Mouse (Mus musculus): Measurements from ENCODE around the gene Dpysl4. TPM values are rescaled to one million over a fixed set of nuclear protein-coding genes. Genes with fewer than 3 reads are reported as not detected.

Gene Dpysl4
- polyA plus RNA-seq, 1 experiment: 0.58 TPM

DNA sequence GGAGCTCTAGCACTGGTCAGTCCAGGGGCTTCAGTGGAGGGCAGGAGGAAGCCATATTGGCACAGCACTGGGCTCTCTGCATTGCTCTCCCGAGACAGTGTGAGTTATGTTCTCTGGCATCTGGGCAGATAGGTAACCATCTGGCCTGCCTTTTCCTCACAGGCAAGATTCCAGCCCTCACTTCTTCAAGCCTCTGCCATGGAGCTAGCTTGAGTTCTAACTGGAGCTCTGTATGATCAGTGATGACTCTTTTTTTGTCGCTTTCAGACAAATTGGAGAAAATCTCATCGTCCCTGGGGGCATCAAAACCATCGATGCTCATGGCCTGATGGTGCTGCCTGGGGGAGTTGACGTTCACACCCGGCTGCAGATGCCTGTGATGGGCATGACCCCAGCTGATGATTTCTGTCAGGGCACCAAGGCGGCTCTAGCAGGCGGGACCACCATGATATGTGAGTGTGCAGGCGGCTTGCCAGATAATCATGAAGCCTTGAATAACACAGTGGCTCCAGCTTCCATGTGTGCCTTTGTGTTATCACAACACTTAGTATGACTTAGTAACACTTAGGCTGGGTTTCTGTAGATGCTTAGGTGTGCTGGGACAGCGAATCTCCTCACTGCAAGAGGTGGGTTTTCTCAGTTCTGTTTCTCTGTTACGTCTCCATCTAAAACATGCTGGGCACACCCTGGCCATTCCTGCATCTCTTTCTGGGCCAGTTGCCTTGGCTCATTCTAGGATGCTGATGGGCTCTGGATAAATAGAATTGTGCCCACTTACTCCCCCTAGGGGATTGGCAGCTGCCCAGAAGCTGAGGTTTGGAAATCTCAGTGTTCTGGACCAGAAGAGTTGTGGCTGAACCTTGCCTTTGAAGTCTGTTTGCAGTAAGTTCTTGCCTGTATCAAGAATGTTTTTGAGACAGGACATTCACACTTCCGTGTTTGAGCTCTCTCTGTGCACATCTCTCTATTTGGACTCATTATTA is 4.4 kb downstream of the Dpysl4 start:
- H3K4me1 ChIP-seq (ENCODE audit: control insufficient read depth, insufficient read depth, insufficient read length, low read length): peaks cover 4% of the 10 kb centered on the region; the same call in 1 of the 2 replicates
- H3K27ac ChIP-seq (ENCODE audit: insufficient read depth, low read depth, low read length): no peak overlapping the region
- peaks cover 20% of the 10 kb centered on the region for H3K27me3 ChIP-seq (ENCODE audit: control insufficient read depth, insufficient read depth, low read length)
- WGBS: 83% methylated on average over 12 of the region's 12 CpGs
- no peak for TF ChIP-seq CTCF (IDR thresholded peaks at IDR 0.05; ENCODE audit: extremely low read depth, insufficient read length, insufficient replicate concordance, low read depth, low read length)
- no peak for TF ChIP-seq POLR2A (IDR thresholded peaks at IDR 0.05; ENCODE audit: low read depth, low read length)
- H3K36me3 ChIP-seq (ENCODE audit: control insufficient read depth, insufficient read depth, low read length): no peaks in the 10 kb centered on the region
- no peak overlapping the region for H3K4me3 ChIP-seq (ENCODE audit: low read depth, low read length)

DNA sequence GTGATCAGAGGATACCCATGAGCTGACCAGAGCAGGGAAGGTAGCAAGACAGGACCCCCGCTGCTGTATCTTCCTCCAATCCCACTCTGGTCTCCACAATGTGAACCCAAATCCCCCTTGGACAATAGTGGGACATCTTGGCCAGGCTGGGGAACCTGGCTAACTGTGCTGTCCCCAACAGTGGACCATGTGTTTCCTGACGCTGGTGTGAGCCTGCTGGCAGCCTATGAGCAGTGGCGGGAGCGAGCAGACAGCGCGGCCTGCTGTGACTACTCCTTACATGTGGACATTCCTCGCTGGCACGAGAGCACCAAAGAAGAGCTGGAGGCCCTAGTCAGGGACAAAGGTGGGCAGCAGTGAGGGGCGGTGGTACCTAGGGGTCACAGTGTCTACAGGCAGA is 5.9 kb downstream of the Dpysl4 start:
- Histone ChIP-seq H3K4me3 (ENCODE audit: low read depth, low read length) (no peak overlapping the region), H3K27me3 (ENCODE audit: control insufficient read depth, insufficient read depth, low read length) (0 out of 2 replicates have a peak, but pooled peaks cover 6% of the 10 kb centered on the region), H3K4me1 (ENCODE audit: control insufficient read depth, insufficient read depth, insufficient read length, low read length) (no peaks in the 10 kb centered on the region), H3K27ac (ENCODE audit: insufficient read depth, low read depth, low read length) (no peak overlapping the region), H3K36me3 (ENCODE audit: control insufficient read depth, insufficient read depth, low read length) (no peaks in the 10 kb centered on the region)
- WGBS: 86% methylated on average over 9 of the region's 9 CpGs
- TF ChIP-seq POLR2A (IDR thresholded peaks at IDR 0.05; ENCODE audit: low read depth, low read length): no peak
- TF ChIP-seq CTCF (IDR thresholded peaks at IDR 0.05; ENCODE audit: extremely low read depth, insufficient read length, insufficient replicate concordance, low read depth, low read length): no peak

DNA sequence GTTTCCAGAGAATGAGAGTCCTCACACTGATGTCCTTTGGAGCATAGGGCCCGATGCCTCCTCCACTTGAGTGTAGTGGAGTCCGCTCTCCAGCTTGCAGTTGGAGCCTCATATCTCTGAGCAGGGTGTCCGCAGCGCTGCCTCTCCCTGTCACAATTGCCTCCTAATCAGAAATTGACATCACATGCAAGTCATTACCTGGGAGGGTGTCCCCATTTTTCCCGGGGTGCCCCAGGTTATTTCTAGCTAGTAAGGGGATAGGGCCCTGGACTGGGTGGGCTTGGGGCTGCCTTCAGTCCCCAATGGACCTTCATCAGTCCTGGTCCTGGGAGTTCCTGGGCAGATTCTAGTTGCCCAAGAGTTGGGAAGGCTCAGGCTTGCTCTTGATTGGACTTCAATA is 6.9 kb downstream of the Dpysl4 start:
- H3K36me3 ChIP-seq (ENCODE audit: control insufficient read depth, insufficient read depth, low read length): no peaks in the 10 kb centered on the region
- TF ChIP-seq POLR2A (IDR thresholded peaks at IDR 0.05; ENCODE audit: low read depth, low read length) (no peak), CTCF (IDR thresholded peaks at IDR 0.05; ENCODE audit: extremely low read depth, insufficient read length, insufficient replicate concordance, low read depth, low read length) (no peak)
- no peaks in the 10 kb centered on the region for H3K27me3 ChIP-seq (ENCODE audit: control insufficient read depth, insufficient read depth, low read length)
- H3K4me1 ChIP-seq (ENCODE audit: control insufficient read depth, insufficient read depth, insufficient read length, low read length): no peaks in the 10 kb centered on the region
- no peak overlapping the region for H3K27ac ChIP-seq (ENCODE audit: insufficient read depth, low read depth, low read length)
- WGBS: 82% methylated on average over 5 of the region's 5 CpGs
- H3K4me3 ChIP-seq (ENCODE audit: low read depth, low read length): no peak overlapping the region

DNA sequence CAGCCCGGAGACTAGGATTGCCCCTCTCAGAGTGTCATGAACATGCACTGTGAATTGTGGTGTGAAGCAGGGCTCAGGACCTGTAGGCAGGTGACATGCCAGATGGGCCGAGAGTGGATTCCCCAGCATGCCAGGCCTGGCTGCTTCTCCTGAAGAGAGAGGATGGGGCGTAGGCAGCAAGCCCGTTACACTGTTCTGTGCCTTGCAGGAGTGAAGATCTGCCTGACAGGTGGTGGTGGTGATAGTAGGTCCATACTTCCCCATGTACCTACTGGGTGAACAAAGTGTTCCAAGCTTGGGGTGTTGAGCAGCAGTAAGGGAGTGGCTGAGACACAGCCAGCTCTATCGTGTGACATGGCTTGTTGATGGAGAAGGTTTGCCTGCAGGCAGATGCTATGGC is 7.3 kb downstream of the Dpysl4 start:
- Histone ChIP-seq H3K4me3 (ENCODE audit: low read depth, low read length) (no peak overlapping the region), H3K27ac (ENCODE audit: insufficient read depth, low read depth, low read length) (no peak overlapping the region), H3K36me3 (ENCODE audit: control insufficient read depth, insufficient read depth, low read length) (no peaks in the 10 kb centered on the region), H3K27me3 (ENCODE audit: control insufficient read depth, insufficient read depth, low read length) (no peaks in the 10 kb centered on the region), H3K4me1 (ENCODE audit: control insufficient read depth, insufficient read depth, insufficient read length, low read length) (no peaks in the 10 kb centered on the region)
- TF ChIP-seq CTCF (IDR thresholded peaks at IDR 0.05; ENCODE audit: extremely low read depth, insufficient read length, insufficient replicate concordance, low read depth, low read length) (no peak), POLR2A (IDR thresholded peaks at IDR 0.05; ENCODE audit: low read depth, low read length) (no peak)
- WGBS: 80% methylated on average over 5 of the region's 5 CpGs

DNA sequence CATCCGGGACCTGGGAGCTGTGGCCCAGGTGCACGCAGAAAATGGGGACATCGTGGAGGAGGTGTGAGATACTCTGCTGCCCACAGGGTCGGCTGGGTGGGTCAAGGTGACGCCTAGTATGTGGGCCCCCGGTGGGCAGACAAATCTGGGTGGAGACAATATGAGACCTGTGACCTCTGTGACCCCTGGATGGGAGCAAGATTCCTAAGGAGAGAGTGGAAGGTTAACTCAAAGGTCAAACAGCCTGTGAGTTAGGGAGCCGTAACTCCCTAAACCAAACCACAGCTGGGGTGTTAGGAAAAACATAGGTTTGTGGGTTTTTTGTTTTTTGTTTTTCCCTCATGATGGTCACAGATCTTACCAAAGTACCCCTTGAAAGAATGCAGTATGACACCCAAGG is 8.0 kb downstream of the Dpysl4 start:
- H3K4me3 ChIP-seq (ENCODE audit: low read depth, low read length): no peak overlapping the region
- H3K27ac ChIP-seq (ENCODE audit: insufficient read depth, low read depth, low read length): no peak overlapping the region
- H3K4me1 ChIP-seq (ENCODE audit: control insufficient read depth, insufficient read depth, insufficient read length, low read length): no peaks in the 10 kb centered on the region
- 71% methylated on average over 7 of the region's 7 CpGs for WGBS
- H3K36me3 ChIP-seq (ENCODE audit: control insufficient read depth, insufficient read depth, low read length): no peaks in the 10 kb centered on the region
- no peaks in the 10 kb centered on the region for H3K27me3 ChIP-seq (ENCODE audit: control insufficient read depth, insufficient read depth, low read length)
- no peak for TF ChIP-seq POLR2A (IDR thresholded peaks at IDR 0.05; ENCODE audit: low read depth, low read length)
- no peak for TF ChIP-seq CTCF (IDR thresholded peaks at IDR 0.05; ENCODE audit: extremely low read depth, insufficient read length, insufficient replicate concordance, low read depth, low read length)

- Histone ChIP-seq H3K27me3 (ENCODE audit: control insufficient read depth, insufficient read depth, low read length) (no peaks in the 10 kb centered on the region), H3K36me3 (ENCODE audit: control insufficient read depth, insufficient read depth, low read length) (no peaks in the 10 kb centered on the region), H3K27ac (ENCODE audit: insufficient read depth, low read depth, low read length) (no peak overlapping the region), H3K4me3 (ENCODE audit: low read depth, low read length) (no peak overlapping the region), H3K4me1 (ENCODE audit: control insufficient read depth, insufficient read depth, insufficient read length, low read length) (no peaks in the 10 kb centered on the region)
- WGBS: 75% methylated on average over 6 of the region's 6 CpGs
- TF ChIP-seq POLR2A (IDR thresholded peaks at IDR 0.05; ENCODE audit: low read depth, low read length) (no peak), CTCF (IDR thresholded peaks at IDR 0.05; ENCODE audit: extremely low read depth, insufficient read length, insufficient replicate concordance, low read depth, low read length) (no peak)
These were observed 9.0 kb downstream of the Dpysl4 start for GRCm38 (mm10) chr7:139094761-139095160.

DNA sequence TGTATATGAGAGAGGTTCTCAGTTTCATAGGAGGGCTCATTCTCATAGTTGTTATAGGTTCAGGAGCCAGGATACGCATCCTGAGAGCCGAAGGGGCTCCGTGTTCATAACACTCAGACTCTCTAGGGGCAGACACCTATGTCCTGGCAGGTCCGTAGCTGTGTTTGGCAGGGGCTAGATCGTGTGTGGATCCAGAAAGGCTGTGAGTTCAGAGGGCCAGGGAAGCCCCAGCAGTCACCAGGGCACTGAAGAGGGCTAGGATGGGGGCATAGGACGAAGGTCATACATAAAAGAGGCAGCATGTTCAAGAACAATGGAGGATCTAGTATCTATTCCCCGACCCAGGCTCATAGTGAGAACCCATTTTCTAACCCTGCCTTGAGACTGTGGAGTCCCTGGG is 9.5 kb downstream of the Dpysl4 start:
- Histone ChIP-seq H3K36me3 (ENCODE audit: control insufficient read depth, insufficient read depth, low read length) (no peaks in the 10 kb centered on the region), H3K4me3 (ENCODE audit: low read depth, low read length) (no peak overlapping the region), H3K27ac (ENCODE audit: insufficient read depth, low read depth, low read length) (no peak overlapping the region), H3K4me1 (ENCODE audit: control insufficient read depth, insufficient read depth, insufficient read length, low read length) (no peaks in the 10 kb centered on the region), H3K27me3 (ENCODE audit: control insufficient read depth, insufficient read depth, low read length) (no peaks in the 10 kb centered on the region)
- 79% methylated on average over 7 of the region's 7 CpGs for WGBS
- TF ChIP-seq CTCF (IDR thresholded peaks at IDR 0.05; ENCODE audit: extremely low read depth, insufficient read length, insufficient replicate concordance, low read depth, low read length): no peak
- no peak for TF ChIP-seq POLR2A (IDR thresholded peaks at IDR 0.05; ENCODE audit: low read depth, low read length)
